Mouse (Mus musculus) spleen, adult 2 months (tissue): ENCODE results near the gene Dpp6. TPM values are rescaled to one million over a fixed set of nuclear protein-coding genes. Genes with fewer than 3 reads are reported as not detected.

ENCODE experiments used
- DNase-seq, 2 experiments: peaks; one replicate each; pipeline versions ENCODE4 v3.0.0 to v3.0.0-alpha.2; 2012 to 2021; ENCODE audit warnings: low spot score in 2 of 2, low read depth in 1 of 2
- H3K27ac ChIP-seq: fragments of 200-500 bp; 2 replicates; pipeline ENCODE4 v1.5.1; 2012; ENCODE audit warnings: low read length, inconsistent platforms; ENCODE audit not compliant: insufficient read depth
- H3K27me3 ChIP-seq: fragments of 200-500 bp; 2 replicates; pipeline ENCODE4 v1.6.1; 2012; ENCODE audit warnings: mild to moderate bottlenecking, moderate library complexity, low read length, inconsistent platforms; ENCODE audit not compliant: control insufficient read depth, insufficient read depth
- H3K36me3 ChIP-seq: fragments of 200-500 bp; 2 replicates; pipeline ENCODE4 v1.6.1; 2012; ENCODE audit warnings: mild to moderate bottlenecking, low read length, inconsistent platforms; ENCODE audit not compliant: control insufficient read depth, insufficient read depth
- H3K4me1 ChIP-seq: fragments of 200-500 bp; 2 replicates; pipeline ENCODE4 v1.6.1; 2011; ENCODE audit warnings: inconsistent platforms; ENCODE audit not compliant: control insufficient read depth, insufficient read depth, insufficient read length
- H3K4me3 ChIP-seq: fragments of 200-500 bp; 2 replicates; pipeline ENCODE4 v1.5.1; 2011; ENCODE audit warnings: mild to moderate bottlenecking, inconsistent platforms; ENCODE audit not compliant: insufficient read depth, insufficient read length; ENCODE audit errors: extremely low read depth
- CTCF ChIP-seq: fragments of 200-500 bp; IDR thresholded peaks from 2 replicates; pipeline ENCODE4 v1.5.1; 2011; ENCODE audit warnings: mild to moderate bottlenecking, inconsistent platforms; ENCODE audit not compliant: insufficient read depth, insufficient read length, insufficient replicate concordance; ENCODE audit errors: extremely low read depth
- POLR2A ChIP-seq: fragments of 200-500 bp; IDR thresholded peaks from 2 replicates; pipeline ENCODE4 v1.6.1; 2011; ENCODE audit warnings: low read depth, low read length, inconsistent platforms
- WGBS: fragments of 180-500 bp; shearing (Covaris S2); methylation state at CpG from one replicate; pipeline ENCODE4 v1.1.7; 2018; 5-methylcytosine and 5-hydroxymethylcytosine counted together
- polyA plus RNA-seq: library from polyadenylated mRNA; depleted of rRNA; stranded (reverse); fragments of >200 nt; gene quantifications from 2 replicates; pipeline ENCODE4 v1.2.3, GENCODE M21; 2012

The Dpp6 gene
- polyA plus RNA-seq, 1 experiment, result 0.11 TPM

- Histone ChIP-seq H3K4me1 (no peaks in the 10 kb centered on the region), H3K27me3 (no peaks in the 10 kb centered on the region), H3K36me3 (no peaks in the 10 kb centered on the region), H3K27ac (no peak overlapping the region), H3K4me3 (no peak overlapping the region)
- TF ChIP-seq POLR2A, result no peak
- TF ChIP-seq CTCF, result no peak
- WGBS, result 70% methylated on average over 4 of the region's 4 CpGs
- no peak for DNase-seq
These were observed 599.6 kb downstream of the Dpp6 start for GRCm38 (mm10) chr5:27416571-27416970.

GRCm38 (mm10) chr5:27417398-27417797 lies 600.4 kb downstream of the Dpp6 start:
- Histone ChIP-seq H3K27ac (no peak overlapping the region), H3K27me3 (no peaks in the 10 kb centered on the region), H3K36me3 (no peaks in the 10 kb centered on the region), H3K4me1 (no peaks in the 10 kb centered on the region), H3K4me3 (no peak overlapping the region)
- TF ChIP-seq CTCF (no peak), POLR2A (no peak)
- WGBS, result 65% methylated on average over 7 of the region's 7 CpGs
- no peak for DNase-seq

GRCm38 (mm10) chr5:27418856-27419255 lies 601.9 kb downstream of the Dpp6 start:
- Histone ChIP-seq H3K4me3 (no peak overlapping the region), H3K36me3 (no peaks in the 10 kb centered on the region), H3K27ac (no peak overlapping the region), H3K4me1 (no peaks in the 10 kb centered on the region), H3K27me3 (no peaks in the 10 kb centered on the region)
- 63% methylated on average over 1 of the region's 1 CpGs for WGBS
- TF ChIP-seq CTCF (no peak), POLR2A (no peak)
- no peak for DNase-seq

- DNase-seq, result no peak
- Histone ChIP-seq H3K27ac (no peak overlapping the region), H3K4me3 (no peak overlapping the region), H3K36me3 (no peaks in the 10 kb centered on the region), H3K4me1 (no peaks in the 10 kb centered on the region), H3K27me3 (no peaks in the 10 kb centered on the region)
- TF ChIP-seq POLR2A (no peak), CTCF (no peak)
- WGBS, result 75% methylated on average over 4 of the region's 4 CpGs
These were observed 604.2 kb downstream of the Dpp6 start for GRCm38 (mm10) chr5:27421090-27421635.

GRCm38 (mm10) chr5:27423766-27424165 lies 606.8 kb downstream of the Dpp6 start:
- DNase-seq, result no peak
- H3K27ac ChIP-seq, result no peak overlapping the region
- H3K36me3 ChIP-seq, result no peaks in the 10 kb centered on the region
- TF ChIP-seq CTCF (no peak), POLR2A (no peak)
- WGBS, result 71% methylated on average over 3 of the region's 3 CpGs
- H3K4me1 ChIP-seq, result no peaks in the 10 kb centered on the region
- H3K4me3 ChIP-seq, result no peak overlapping the region
- no peaks in the 10 kb centered on the region for H3K27me3 ChIP-seq

- H3K36me3 ChIP-seq, result no peaks in the 10 kb centered on the region
- TF ChIP-seq CTCF (no peak), POLR2A (no peak)
- H3K4me1 ChIP-seq, result no peaks in the 10 kb centered on the region
- no peak overlapping the region for H3K4me3 ChIP-seq
- no peak overlapping the region for H3K27ac ChIP-seq
- 65% methylated on average over 3 of the region's 3 CpGs for WGBS
- DNase-seq, result no peak
- no peaks in the 10 kb centered on the region for H3K27me3 ChIP-seq
These were observed 607.6 kb downstream of the Dpp6 start for GRCm38 (mm10) chr5:27424484-27425080.

- H3K36me3 ChIP-seq, result no peaks in the 10 kb centered on the region
- no peak for DNase-seq
- no peak overlapping the region for H3K4me3 ChIP-seq
- no peaks in the 10 kb centered on the region for H3K4me1 ChIP-seq
- H3K27ac ChIP-seq, result no peak overlapping the region
- WGBS, result 56% methylated on average over 1 of the region's 1 CpGs
- TF ChIP-seq CTCF (no peak), POLR2A (no peak)
- H3K27me3 ChIP-seq, result no peaks in the 10 kb centered on the region
These were observed 609.2 kb downstream of the Dpp6 start for GRCm38 (mm10) chr5:27426200-27426599.
